In the genomic region with DNA sequence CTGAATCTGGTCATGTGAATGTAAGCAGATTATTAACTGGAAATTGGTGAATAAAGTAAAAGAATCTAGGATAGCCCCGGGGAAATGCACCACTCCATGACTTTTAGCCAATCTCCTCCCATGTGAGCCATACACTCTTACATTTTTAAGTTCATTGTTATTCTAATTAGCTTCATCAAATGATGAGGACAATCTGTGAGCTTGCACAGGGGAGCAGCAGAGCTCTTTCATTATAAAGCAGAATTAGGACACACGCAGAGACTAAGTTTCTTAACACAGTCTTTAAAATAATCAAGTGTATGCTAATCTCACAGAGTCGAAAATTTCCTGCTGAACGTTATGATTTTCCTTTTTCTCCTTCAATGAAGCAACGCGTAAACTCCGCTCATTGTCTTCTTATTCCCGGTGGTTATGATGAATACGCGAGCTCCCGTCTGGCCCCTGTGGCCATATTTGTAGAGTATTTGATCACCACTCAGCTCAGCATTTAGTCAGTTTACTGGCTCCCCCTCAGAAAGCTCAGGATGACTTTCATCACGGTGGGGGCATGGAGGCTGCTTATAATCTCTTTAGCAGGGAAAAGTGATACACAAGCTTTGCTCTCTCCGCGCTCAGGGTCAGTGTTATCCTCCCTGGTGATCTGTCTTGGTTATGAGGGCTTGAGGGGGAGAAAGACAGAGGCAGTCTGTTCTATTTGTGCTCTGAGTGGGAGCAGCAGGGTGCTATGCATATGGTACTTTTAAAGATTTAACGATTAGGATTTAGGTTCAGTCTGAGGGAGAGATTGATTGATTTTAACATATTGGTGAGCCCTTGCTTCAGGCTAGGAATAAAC, we compare ENCODE assay signal across 12 mouse cellular contexts.
DNase-seq lines count a peak whose midpoint lies in the region; ATAC-seq and TF ChIP-seq lines count a peak whose summit lies in the region.
"Had no signal": no experiment of that assay in that cellular context is flagged by ENCODE, and none has a peak within 500 bp of the region (broad histone marks: within the 10 kb centered on the region; RNA-seq: fewer than 3 reads in every experiment).

No protein-coding gene starts in this region.

- ATAC-seq in kidney, embryonic 15.5 days (replicated peaks; ENCODE audit: low FRiP score) = peak; percentile 83
- ATAC-seq in hindbrain, postnatal 0 days = peak; percentile 72
- ATAC-seq in midbrain, embryonic 15.5 days (replicated peaks) = peak; percentile 88

- no peaks in the 10 kb centered on the region for H3K27me3 ChIP-seq in kidney, embryonic 15.5 days
- H3K27me3 ChIP-seq in embryonic facial prominence, embryonic 10.5 days (replicated peaks; ENCODE audit: low read depth, poor library complexity, severe bottlenecking) = no peaks in the 10 kb centered on the region
- H3K27me3 ChIP-seq in hindbrain, postnatal 0 days (ENCODE audit: insufficient read depth, low read length) = no peaks in the 10 kb centered on the region
- no peaks in the 10 kb centered on the region for H3K27me3 ChIP-seq in midbrain, embryonic 15.5 days (replicated peaks)

- no peaks in the 10 kb centered on the region for H3K4me1 ChIP-seq in kidney, embryonic 15.5 days
- H3K4me1 ChIP-seq in embryonic facial prominence, embryonic 10.5 days = no peaks in the 10 kb centered on the region
- no peaks in the 10 kb centered on the region for H3K4me1 ChIP-seq in hindbrain, postnatal 0 days (ENCODE audit: insufficient read depth, low read length)
- H3K4me1 ChIP-seq in midbrain, embryonic 15.5 days = peaks cover 6% of the 10 kb centered on the region

- WGBS in kidney, embryonic 15.5 days = 34% methylated on average over 15 of the region's 15 CpGs
- WGBS in embryonic facial prominence, embryonic 10.5 days = 61% methylated on average over 15 of the region's 15 CpGs
- 31% methylated on average over 15 of the region's 15 CpGs for WGBS in hindbrain, postnatal 0 days
- 27% methylated on average over 15 of the region's 15 CpGs for WGBS in midbrain, embryonic 15.5 days

- no peak for DNase-seq in kidney, postnatal 36 days
- peak; percentile 19 for DNase-seq in embryonic facial prominence, embryonic 10.5 days (ENCODE audit: low spot score)
- DNase-seq in hindbrain, postnatal 0 days (ENCODE audit: low spot score) = peak; percentile 45
- no peak for DNase-seq in adrenal gland, postnatal 10 days
- no peak for DNase-seq in cerebellum, adult 9-10 months
- no peak for DNase-seq in lung, postnatal 4 days
- DNase-seq: B cell, adult 2 months; cerebellum, adult 8-10 months; kidney, postnatal 10 days; lung, postnatal 14 days had no signal

- no peak overlapping the region for H3K9ac ChIP-seq in kidney, embryonic 15.5 days
- peak overlapping the region; percentile 24 for H3K9ac ChIP-seq in hindbrain, postnatal 0 days (replicated peaks; ENCODE audit: low read length)
- H3K9ac ChIP-seq in midbrain, embryonic 15.5 days = no peak overlapping the region

- H3K4me2 ChIP-seq in kidney, embryonic 15.5 days = peak overlapping the region; percentile 42
- peak overlapping the region; percentile 50 for H3K4me2 ChIP-seq in hindbrain, postnatal 0 days (ENCODE audit: low read depth, low read length)
- peak overlapping the region; percentile 33 for H3K4me2 ChIP-seq in midbrain, embryonic 15.5 days

- TF ChIP-seq CTCF in hindbrain, postnatal 0 days (IDR thresholded peaks at IDR 0.05; ENCODE audit: low read depth) = no peak

- no peak overlapping the region for H3K4me3 ChIP-seq in kidney, embryonic 15.5 days (replicated peaks)
- H3K4me3 ChIP-seq in embryonic facial prominence, embryonic 10.5 days = no peak overlapping the region
- H3K4me3 ChIP-seq in hindbrain, postnatal 0 days (ENCODE audit: low read length) = peak overlapping the region; percentile 23
- H3K4me3 ChIP-seq in midbrain, embryonic 15.5 days = peak overlapping the region; percentile 14

- no peaks in the 10 kb centered on the region for H3K9me3 ChIP-seq in kidney, embryonic 15.5 days (replicated peaks)
- H3K9me3 ChIP-seq in embryonic facial prominence, embryonic 10.5 days = no peaks in the 10 kb centered on the region
- no peaks in the 10 kb centered on the region for H3K9me3 ChIP-seq in hindbrain, postnatal 0 days (ENCODE audit: low read length)
- no peaks in the 10 kb centered on the region for H3K9me3 ChIP-seq in midbrain, embryonic 15.5 days

- H3K27ac ChIP-seq in kidney, embryonic 15.5 days = no peak overlapping the region
- H3K27ac ChIP-seq in embryonic facial prominence, embryonic 10.5 days (replicated peaks) = no peak overlapping the region
- no peak overlapping the region for H3K27ac ChIP-seq in hindbrain, postnatal 0 days
- peak overlapping the region; percentile 53; the same call in 1 of the 2 replicates for H3K27ac ChIP-seq in midbrain, embryonic 15.5 days

- no peaks in the 10 kb centered on the region for H3K36me3 ChIP-seq in kidney, embryonic 15.5 days
- H3K36me3 ChIP-seq in embryonic facial prominence, embryonic 10.5 days (replicated peaks) = no peaks in the 10 kb centered on the region
- no peaks in the 10 kb centered on the region for H3K36me3 ChIP-seq in hindbrain, postnatal 0 days (ENCODE audit: insufficient read depth, low read length)
- H3K36me3 ChIP-seq in midbrain, embryonic 15.5 days (replicated peaks) = no peaks in the 10 kb centered on the region

Comparison
In these comparisons a context has a peak if more than half of its experiments do, and no peak if none do; other contexts are left out.
1. H3K4me3 ChIP-seq: peak in hindbrain, postnatal 0 days (single experiment) and midbrain, embryonic 15.5 days (single experiment); none in kidney, embryonic 15.5 days (single experiment) and embryonic facial prominence, embryonic 10.5 days (single experiment).
2. DNase-seq: peak in embryonic facial prominence, embryonic 10.5 days (single experiment) and hindbrain, postnatal 0 days (single experiment); none in kidney, postnatal 36 days (0 of 2), adrenal gland, postnatal 10 days (single experiment), cerebellum, adult 9-10 months (single experiment) and lung, postnatal 4 days (0 of 2).
3. Peak in every context shown above with its lines, with median percentiles within 50 percentile points of each other: ATAC-seq and H3K4me2 ChIP-seq.